Mouse (Mus musculus) liver, embryonic 14.5 days (tissue): ENCODE data around the gene Sumf1. TPM values are rescaled to one million over a fixed set of nuclear protein-coding genes. Genes with fewer than 3 reads are reported as not detected.

ENCODE experiments used
- ATAC-seq: fragments of 200-750 bp; cut with Nextera tagmentation; 2 replicates; pipeline ENCODE4 v1.8.0; 2017; ENCODE audit warnings: moderate number of reproducible peaks, mild to moderate bottlenecking, moderate library complexity; ENCODE audit not compliant: insufficient read depth
- DNase-seq, 3 experiments: peaks; one replicate each; pipeline ENCODE4 v3.0.0-alpha.2; 2012 to 2013; ENCODE audit warnings: low read depth in 3 of 3, low spot score in 3 of 3
- H3K27ac ChIP-seq: fragments of 300-500 bp; sonication (generic); 2 replicates; pipeline ENCODE4 v1.5.1; 2014; ENCODE audit warnings: moderate library complexity, mild to moderate bottlenecking, control low read depth, inconsistent platforms
- H3K27me3 ChIP-seq: fragments of 300-500 bp; sonication (generic); 2 replicates; pipeline ENCODE4 v1.6.1; 2014; ENCODE audit warnings: mild to moderate bottlenecking, low read length, moderate library complexity; ENCODE audit not compliant: control insufficient read depth, insufficient read depth
- H3K36me3 ChIP-seq: fragments of 300-500 bp; sonication (generic); replicated peaks from 2 replicates; pipeline ENCODE4 v1.6.1; 2014; ENCODE audit warnings: low read depth; ENCODE audit not compliant: control insufficient read depth, insufficient read depth
- H3K4me1 ChIP-seq, 2 experiments: fragments of 200-500 bp in 1 of 2; fragments of 300-500 bp in 1 of 2; sonication (generic) in 1 of 2; replicated peaks; 2 replicates each; pipeline ENCODE4 v1.6.1; 2012 to 2014; ENCODE audit warnings: antibody characterized with exemption in 1 of 2, inconsistent platforms in 1 of 2, low read length in 1 of 2; ENCODE audit not compliant: control insufficient read depth in 2 of 2, insufficient read depth in 2 of 2
- H3K4me2 ChIP-seq: fragments of 300-500 bp; sonication (generic); 2 replicates; pipeline ENCODE4 v1.6.1; 2014; ENCODE audit warnings: low read depth, mild to moderate bottlenecking, control low read depth, moderate library complexity
- H3K4me3 ChIP-seq, 2 experiments: fragments of 200-500 bp in 1 of 2; fragments of 300-500 bp in 1 of 2; sonication (generic) in 1 of 2; 2 replicates each; pipeline ENCODE4 v1.5.1; 2012 to 2014; ENCODE audit warnings: low read depth in 2 of 2, low read length in 2 of 2, mild to moderate bottlenecking in 2 of 2, control low read depth in 1 of 2, inconsistent platforms in 1 of 2, moderate library complexity in 1 of 2; ENCODE audit not compliant: insufficient read depth in 1 of 2
- H3K9ac ChIP-seq: fragments of 300-500 bp; sonication (generic); replicated peaks from 2 replicates; pipeline ENCODE4 v1.6.1; 2014; ENCODE audit warnings: mild to moderate bottlenecking, control low read depth, moderate library complexity
- H3K9me3 ChIP-seq: fragments of 300-500 bp; sonication (generic); 2 replicates; pipeline ENCODE4 v1.6.1; 2016; ENCODE audit warnings: low read length, mixed read lengths; ENCODE audit not compliant: control insufficient read depth
- CTCF ChIP-seq: IDR thresholded peaks from 2 replicates; pipeline ENCODE4 v1.5.1; 2016; ENCODE audit warnings: antibody characterized with exemption, low read depth, control low read depth
- EP300 ChIP-seq: IDR thresholded peaks from 2 replicates; pipeline ENCODE4 v1.6.1; 2016; ENCODE audit warnings: antibody characterized with exemption, low read depth
- WGBS: fragments of 180-500 bp; shearing (Covaris S2); extraction: QIAGEN DNeasy Blood & Tissue Kit; methylation state at CpG from one replicate; pipeline ENCODE4 v1.1.7; 2014; ENCODE audit not compliant: insufficient replicate concordance; 5-methylcytosine and 5-hydroxymethylcytosine counted together
- polyA plus RNA-seq, 2 experiments: library from polyadenylated mRNA; depleted of rRNA in 1 of 2; stranded (reverse) in 1 of 2; unstranded in 1 of 2; fragments of >200 nt; fragmentation: Nextera tagmentation in 1 of 2; extraction: Ambion mirVana in 1 of 2; gene quantifications; 2 replicates each; pipeline versions ENCODE4 v1.2.1 to v1.2.3; 2012 to 2014

Gene Sumf1
- polyA plus RNA-seq, 2 experiments, result 5.4 to 8.2 TPM

GRCm38 (mm10) chr6:108152661-108153269, 32.6 kb downstream of the Sumf1 start:
- ATAC-seq (no peak), DNase-seq (no peak)
- H3K4me1 ChIP-seq, result peaks cover 0 to 4% of the 10 kb centered on the region in 2 experiments; a peak in 2 of 4 replicates
- no peak overlapping the region for H3K4me2 ChIP-seq
- no peak for TF ChIP-seq EP300
- no peak for TF ChIP-seq CTCF
- H3K9ac ChIP-seq, result no peak overlapping the region
- H3K27ac ChIP-seq, result no peak overlapping the region
- H3K9me3 ChIP-seq, result no peaks in the 10 kb centered on the region
- H3K36me3 ChIP-seq, result no peaks in the 10 kb centered on the region
- H3K27me3 ChIP-seq, result no peaks in the 10 kb centered on the region
- WGBS, result 77% methylated on average over 9 of the region's 9 CpGs
- H3K4me3 ChIP-seq, result no peak overlapping the region

- Histone ChIP-seq H3K4me1 (no peaks in the 10 kb centered on the region; a peak in 1 of 4 replicates), H3K9me3 (no peaks in the 10 kb centered on the region), H3K27me3 (no peaks in the 10 kb centered on the region), H3K4me3 (no peak overlapping the region), H3K4me2 (no peak overlapping the region), H3K9ac (no peak overlapping the region), H3K36me3 (no peaks in the 10 kb centered on the region), H3K27ac (no peak overlapping the region)
- no peak for TF ChIP-seq CTCF
- TF ChIP-seq EP300, result no peak
- DNase-seq (no peak), ATAC-seq (no peak)
- WGBS, result 71% methylated on average over 6 of the region's 6 CpGs
Observed at GRCm38 (mm10) chr6:108152081-108152480, 33.3 kb downstream of the Sumf1 start.

- Histone ChIP-seq H3K4me2 (no peak overlapping the region), H3K4me3 (no peak overlapping the region), H3K9me3 (no peaks in the 10 kb centered on the region), H3K9ac (no peak overlapping the region), H3K36me3 (no peaks in the 10 kb centered on the region), H3K4me1 (no peaks in the 10 kb centered on the region), H3K27me3 (no peaks in the 10 kb centered on the region), H3K27ac (no peak overlapping the region)
- TF ChIP-seq CTCF (no peak), EP300 (no peak)
- whole genome bisulfite sequencing, result 78% methylated on average over 4 of the region's 4 CpGs
- no peak for ATAC-seq
- DNase-seq, result no peak
Observed at GRCm38 (mm10) chr6:108149235-108149634, 36.1 kb downstream of the Sumf1 start.

GRCm38 (mm10) chr6:108148435-108148834, 36.9 kb downstream of the Sumf1 start:
- no peaks in the 10 kb centered on the region for H3K36me3 ChIP-seq
- no peak overlapping the region for H3K9ac ChIP-seq
- DNase-seq, result no peak
- no peaks in the 10 kb centered on the region for H3K9me3 ChIP-seq
- WGBS, result 35% methylated on average over 3 of the region's 3 CpGs
- H3K4me3 ChIP-seq, result no peak overlapping the region
- no peaks in the 10 kb centered on the region for H3K4me1 ChIP-seq
- no peak for TF ChIP-seq CTCF
- TF ChIP-seq EP300, result no peak
- H3K4me2 ChIP-seq, result no peak overlapping the region
- ATAC-seq, result no peak
- H3K27ac ChIP-seq, result no peak overlapping the region
- no peaks in the 10 kb centered on the region for H3K27me3 ChIP-seq

GRCm38 (mm10) chr6:108146637-108147036, 38.7 kb downstream of the Sumf1 start:
- Histone ChIP-seq H3K4me1 (no peaks in the 10 kb centered on the region), H3K4me2 (no peak overlapping the region), H3K36me3 (no peaks in the 10 kb centered on the region), H3K4me3 (no peak overlapping the region), H3K27ac (no peak overlapping the region), H3K9ac (no peak overlapping the region), H3K9me3 (no peaks in the 10 kb centered on the region), H3K27me3 (no peaks in the 10 kb centered on the region)
- no peak for ATAC-seq
- 67% methylated on average over 4 of the region's 4 CpGs for WGBS
- DNase-seq, result no peak
- TF ChIP-seq CTCF (no peak), EP300 (no peak)
